ENCODE assay signal across 7 mouse cellular contexts in the genomic region with DNA sequence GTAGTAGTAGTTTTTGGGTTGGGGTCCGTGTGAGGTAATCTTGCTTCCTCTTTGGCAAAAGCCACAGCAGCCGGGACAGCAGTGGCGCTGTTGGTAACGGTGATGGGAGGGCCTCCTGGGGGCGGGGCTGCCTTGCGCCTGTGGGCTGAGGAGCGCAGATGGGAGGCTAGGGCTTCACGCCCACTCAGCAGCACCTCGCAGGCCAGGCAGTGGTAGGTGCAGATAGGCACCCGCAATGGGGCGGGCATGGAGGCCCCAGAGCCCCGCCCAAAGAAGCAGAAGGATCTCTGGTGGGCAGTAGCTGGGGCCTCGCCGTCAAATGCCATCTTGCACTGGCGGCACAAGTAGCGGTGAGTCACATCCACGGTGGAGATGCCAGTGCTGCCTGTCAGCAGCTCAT. TPM values are rescaled to one million over a fixed set of nuclear protein-coding genes. Genes with fewer than 3 reads are reported as not detected.
DNase-seq lines count a peak whose midpoint lies in the region; ATAC-seq lines count a peak whose summit lies in the region.

No protein-coding gene starts in this region.

- no peak overlapping the region for H3K27ac ChIP-seq in neural tube, embryonic 11.5 days (ENCODE audit: low read depth, low read length)
- 0 out of 2 replicates have a peak overlapping the region, but pooled peaks have one; percentile 51 for H3K27ac ChIP-seq in forebrain, embryonic 10.5 days
- 0 out of 2 replicates have a peak overlapping the region, but pooled peaks have one; percentile 38 for H3K27ac ChIP-seq in midbrain, embryonic 16.5 days (ENCODE audit: low read length)

- WGBS in neural tube, embryonic 11.5 days = 17% methylated on average over 17 of the region's 17 CpGs
- 34% methylated on average over 17 of the region's 17 CpGs for WGBS in forebrain, embryonic 10.5 days
- 28% methylated on average over 17 of the region's 17 CpGs for WGBS in midbrain, embryonic 16.5 days

- no peak; the same call in 1 of the 2 replicates for ATAC-seq in neural tube, embryonic 11.5 days (ENCODE audit: insufficient read depth, low FRiP score, low TSS enrichment)
- ATAC-seq in midbrain, embryonic 16.5 days = peak; percentile 41

- H3K9me3 ChIP-seq in neural tube, embryonic 11.5 days (ENCODE audit: control insufficient read depth, low read length) = no peaks in the 10 kb centered on the region
- H3K9me3 ChIP-seq in forebrain, embryonic 10.5 days = 0 out of 2 replicates have a peak, but pooled peaks cover 2% of the 10 kb centered on the region
- no peaks in the 10 kb centered on the region for H3K9me3 ChIP-seq in midbrain, embryonic 16.5 days (replicated peaks; ENCODE audit: control insufficient read depth, low read length, poor library complexity, severe bottlenecking)

- H3K27me3 ChIP-seq in neural tube, embryonic 11.5 days (ENCODE audit: control insufficient read depth, insufficient read depth, low read length) = no peaks in the 10 kb centered on the region; the same call in 1 of the 2 replicates
- H3K27me3 ChIP-seq in forebrain, embryonic 10.5 days (ENCODE audit: poor library complexity, severe bottlenecking) = peaks cover 35% of the 10 kb centered on the region
- H3K27me3 ChIP-seq in midbrain, embryonic 16.5 days (ENCODE audit: control insufficient read depth, insufficient read depth, low read depth, low read length) = no peaks in the 10 kb centered on the region

- H3K4me2 ChIP-seq in neural tube, embryonic 11.5 days (ENCODE audit: low read depth) = peak overlapping the region; percentile 14; the same call in 1 of the 2 replicates
- peak overlapping the region; percentile 14; the same call in 1 of the 2 replicates for H3K4me2 ChIP-seq in midbrain, embryonic 16.5 days (ENCODE audit: low read length)

- H3K9ac ChIP-seq in neural tube, embryonic 11.5 days (ENCODE audit: low read length) = no peak overlapping the region
- no peak overlapping the region for H3K9ac ChIP-seq in midbrain, embryonic 16.5 days (ENCODE audit: low read depth, low read length)

- H3K4me3 ChIP-seq in neural tube, embryonic 11.5 days (ENCODE audit: low read depth, low read length) = no peak overlapping the region
- peak overlapping the region; percentile 23 for H3K4me3 ChIP-seq in forebrain, embryonic 10.5 days
- H3K4me3 ChIP-seq in midbrain, embryonic 16.5 days (ENCODE audit: low read depth, low read length) = no peak overlapping the region

- peaks cover 4% of the 10 kb centered on the region; the same call in 1 of the 2 replicates for H3K36me3 ChIP-seq in neural tube, embryonic 11.5 days (ENCODE audit: control insufficient read depth, insufficient read depth, low read length)
- peaks cover 49% of the 10 kb centered on the region for H3K36me3 ChIP-seq in forebrain, embryonic 10.5 days (replicated peaks)
- peaks cover 41% of the 10 kb centered on the region for H3K36me3 ChIP-seq in midbrain, embryonic 16.5 days (ENCODE audit: control insufficient read depth, insufficient read depth, low read length)

- H3K4me1 ChIP-seq in neural tube, embryonic 11.5 days (ENCODE audit: control insufficient read depth, insufficient read depth, low read length) = peaks cover 14% of the 10 kb centered on the region
- H3K4me1 ChIP-seq in forebrain, embryonic 10.5 days = peaks cover 36% of the 10 kb centered on the region
- H3K4me1 ChIP-seq in midbrain, embryonic 16.5 days (ENCODE audit: control insufficient read depth, insufficient read depth, low read length) = peaks cover 27% of the 10 kb centered on the region

- DNase-seq in neural tube, embryonic 11.5 days (ENCODE audit: low spot score) = peak; percentile 44
- DNase-seq in neural tube, embryonic 10.5 days (ENCODE audit: extremely low spot score, low spot score) = no peak
- peak; percentile 76 to 77 for DNase-seq in cerebellum, adult 18-20 months
- no peak for DNase-seq in forebrain, embryonic 10.5 days (ENCODE audit: extremely low spot score, low spot score)
- DNase-seq in left cerebral cortex, adult 8-10 months (ENCODE audit: low spot score in 2 of 2) = peak; percentile 49 to 84
- no peak for DNase-seq in retina, embryonic 14.5 days (ENCODE audit: low spot score)

RNA-seq across cellular contexts. Expression of a gene that starts 29.5 kb away (rescaled TPM):
- 16.6 and 17.6 TPM in 2 replicates for polyA plus RNA-seq in neural tube, embryonic 11.5 days (2014; fragmentation: Nextera tagmentation; extraction: Ambion mirVana)
- 8.1 and 9.2 TPM in 2 replicates for polyA plus RNA-seq in forebrain, embryonic 10.5 days (2016; fragmentation: Nextera tagmentation; extraction: Ambion mirVana)
- total RNA-seq in left cerebral cortex, adult 8-10 months (2022) = 10 to 100 TPM; 36.0 to 41.7 (median 38.6) TPM
- polyA plus RNA-seq in midbrain, embryonic 16.5 days (2015; fragmentation: Nextera tagmentation; extraction: Ambion mirVana) = 25.9 and 34.6 TPM in 2 replicates

RNA-seq across cellular contexts. Expression of a gene that starts 32.0 kb away (rescaled TPM):
- polyA plus RNA-seq in neural tube, embryonic 11.5 days (2014; fragmentation: Nextera tagmentation; extraction: Ambion mirVana) = 22.4 and 23.7 TPM in 2 replicates
- 30.5 and 31.4 TPM in 2 replicates for polyA plus RNA-seq in forebrain, embryonic 10.5 days (2016; fragmentation: Nextera tagmentation; extraction: Ambion mirVana)
- 10 to 100 TPM; 26.2 to 31.5 (median 26.4) TPM for total RNA-seq in left cerebral cortex, adult 8-10 months (2022)
- polyA plus RNA-seq in midbrain, embryonic 16.5 days (2015; fragmentation: Nextera tagmentation; extraction: Ambion mirVana) = 37.0 and 38.6 TPM in 2 replicates

RNA-seq across cellular contexts. Expression of a gene that starts 43.8 kb away (rescaled TPM):
- 6.8 and 7.3 TPM in 2 replicates for polyA plus RNA-seq in neural tube, embryonic 11.5 days (2014; fragmentation: Nextera tagmentation; extraction: Ambion mirVana)
- polyA plus RNA-seq in forebrain, embryonic 10.5 days (2016; fragmentation: Nextera tagmentation; extraction: Ambion mirVana) = 16.4 and 18.5 TPM in 2 replicates
- total RNA-seq in left cerebral cortex, adult 8-10 months (2022) = 10 to 100 TPM in 3 of 4 experiments, 1 to 10 TPM in 1; 9.1 to 12.7 (median 12.1) TPM
- 9.0 and 9.2 TPM in 2 replicates for polyA plus RNA-seq in midbrain, embryonic 16.5 days (2015; fragmentation: Nextera tagmentation; extraction: Ambion mirVana)

RNA-seq across cellular contexts. Expression of a gene that starts 47.4 kb away (rescaled TPM):
- polyA plus RNA-seq in neural tube, embryonic 11.5 days (2014; fragmentation: Nextera tagmentation; extraction: Ambion mirVana) = 83.9 and 92.4 TPM in 2 replicates
- 102 and 104 TPM in 2 replicates for polyA plus RNA-seq in forebrain, embryonic 10.5 days (2016; fragmentation: Nextera tagmentation; extraction: Ambion mirVana)
- 10 to 100 TPM; 30.2 to 34.4 (median 32.0) TPM for total RNA-seq in left cerebral cortex, adult 8-10 months (2022)
- polyA plus RNA-seq in midbrain, embryonic 16.5 days (2015; fragmentation: Nextera tagmentation; extraction: Ambion mirVana) = 44.8 and 48.7 TPM in 2 replicates

RNA-seq across cellular contexts. Expression of a gene that starts 54.1 kb away (rescaled TPM):
- polyA plus RNA-seq in neural tube, embryonic 11.5 days (2014; fragmentation: Nextera tagmentation; extraction: Ambion mirVana) = 3.8 and 4.4 TPM in 2 replicates
- polyA plus RNA-seq in forebrain, embryonic 10.5 days (2016; fragmentation: Nextera tagmentation; extraction: Ambion mirVana) = 0.31 and 0.56 TPM in 2 replicates
- total RNA-seq in left cerebral cortex, adult 8-10 months (2022) = 100 to 1,000 TPM; 289 to 301 (median 292) TPM
- 37.3 and 40.3 TPM in 2 replicates for polyA plus RNA-seq in midbrain, embryonic 16.5 days (2015; fragmentation: Nextera tagmentation; extraction: Ambion mirVana)

Comparison
In these comparisons a context has a peak if more than half of its experiments do, and no peak if none do; other contexts are left out.
1. DNase-seq: peak in neural tube, embryonic 11.5 days (single experiment), cerebellum, adult 18-20 months (2 of 2) and left cerebral cortex, adult 8-10 months (2 of 2); none in neural tube, embryonic 10.5 days (single experiment), forebrain, embryonic 10.5 days (single experiment) and retina, embryonic 14.5 days (single experiment).